Mouse (Mus musculus) heart, postnatal 0 days (tissue): Measurements from ENCODE around the gene Mast4. TPM values are rescaled to one million over a fixed set of nuclear protein-coding genes. Genes with fewer than 3 reads are reported as not detected.

Source experiments
- ATAC-seq: fragments of 200-750 bp; cut with Nextera tagmentation; 2 replicates; pipeline ENCODE4 v1.8.0; 2017; ENCODE audit warnings: low read depth, moderate number of reproducible peaks, moderate library complexity; ENCODE audit not compliant: insufficient read depth
- DNase-seq: peaks from one replicate; pipeline ENCODE4 v3.0.0-alpha.2; 2016; ENCODE audit warnings: low spot score
- H3K27ac ChIP-seq: fragments of 300-500 bp; sonication (generic); 2 replicates; pipeline ENCODE4 v1.5.1; 2014; ENCODE audit warnings: low read depth, mild to moderate bottlenecking
- H3K27me3 ChIP-seq: fragments of 300-500 bp; sonication (generic); 2 replicates; pipeline ENCODE4 v1.6.1; 2014; ENCODE audit warnings: low read length, mixed read lengths; ENCODE audit not compliant: control insufficient read depth, insufficient read depth
- H3K36me3 ChIP-seq: fragments of 300-500 bp; sonication (generic); replicated peaks from 2 replicates; pipeline ENCODE4 v1.6.1; 2014; ENCODE audit warnings: low read length, mixed read lengths; ENCODE audit not compliant: control insufficient read depth, insufficient read depth
- H3K4me1 ChIP-seq: fragments of 300-500 bp; sonication (generic); 2 replicates; pipeline ENCODE4 v1.6.1; 2014; ENCODE audit warnings: antibody characterized with exemption; ENCODE audit not compliant: control insufficient read depth, insufficient read depth
- H3K4me2 ChIP-seq: fragments of 300-500 bp; sonication (generic); 2 replicates; pipeline ENCODE4 v1.6.1; 2014; ENCODE audit warnings: low read depth, mild to moderate bottlenecking, low read length, moderate library complexity
- H3K4me3 ChIP-seq: fragments of 300-500 bp; sonication (generic); 2 replicates; pipeline ENCODE4 v1.5.1; 2014; ENCODE audit warnings: low read depth, low read length
- H3K9ac ChIP-seq: fragments of 300-500 bp; sonication (generic); replicated peaks from 2 replicates; pipeline ENCODE4 v1.6.1; 2014; ENCODE audit warnings: low read depth, low read length, mixed read lengths
- H3K9me3 ChIP-seq: fragments of 300-500 bp; sonication (generic); replicated peaks from 2 replicates; pipeline ENCODE4 v1.6.1; 2016; ENCODE audit warnings: low read length; ENCODE audit not compliant: control insufficient read depth
- CTCF ChIP-seq: IDR thresholded peaks from 2 replicates; pipeline ENCODE4 v1.5.1; 2016; ENCODE audit warnings: antibody characterized with exemption, control low read depth, low read depth
- EP300 ChIP-seq: IDR thresholded peaks from 2 replicates; pipeline ENCODE4 v1.6.1; 2016; ENCODE audit warnings: antibody characterized with exemption, low read depth
- WGBS: fragments of 180-500 bp; shearing (Covaris S2); extraction: QIAGEN DNeasy Blood & Tissue Kit; methylation state at CpG from one replicate; pipeline ENCODE4 v1.1.7; 2014; 5-methylcytosine and 5-hydroxymethylcytosine counted together
- polyA plus RNA-seq: library from polyadenylated mRNA; unstranded; fragments of >200 nt; fragmentation: Nextera tagmentation; extraction: Ambion mirVana; gene quantifications from 2 replicates; pipeline ENCODE4 v1.2.1, GENCODE M21; 2015
- total RNA-seq: library from RNA; depleted of rRNA; stranded (reverse); fragments of >200 nt; gene quantifications from 2 replicates; pipeline ENCODE4 v1.2.3, GENCODE M21; 2014; ENCODE audit warnings: low replicate concordance

Mast4 gene
- total and polyA plus RNA-seq, 2 experiments from 2014 or later, result 26.7 to 35.5 TPM

- ATAC-seq (no peak), DNase-seq (no peak)
- 0 out of 2 replicates have a peak, but pooled peaks cover 13% of the 10 kb centered on the region for H3K4me1 ChIP-seq
- no peaks in the 10 kb centered on the region for H3K36me3 ChIP-seq
- H3K4me2 ChIP-seq, result no peak overlapping the region
- no peaks in the 10 kb centered on the region for H3K27me3 ChIP-seq
- WGBS, result 77% methylated on average over 2 of the region's 2 CpGs
- H3K4me3 ChIP-seq, result no peak overlapping the region
- TF ChIP-seq CTCF (no peak), EP300 (no peak)
- H3K9ac ChIP-seq, result no peak overlapping the region
- H3K27ac ChIP-seq, result no peak overlapping the region
- no peaks in the 10 kb centered on the region for H3K9me3 ChIP-seq
These were observed 391.7 kb downstream of the Mast4 start for GRCm38 (mm10) chr13:102942557-102942956.

GRCm38 (mm10) chr13:102940476-102940875, 393.8 kb downstream of the Mast4 start:
- ATAC-seq (no peak), DNase-seq (no peak)
- Histone ChIP-seq H3K4me3 (no peak overlapping the region), H3K9ac (no peak overlapping the region), H3K4me1 (peaks cover 19% of the 10 kb centered on the region), H3K4me2 (no peak overlapping the region), H3K9me3 (no peaks in the 10 kb centered on the region), H3K36me3 (no peaks in the 10 kb centered on the region), H3K27ac (no peak overlapping the region), H3K27me3 (no peaks in the 10 kb centered on the region)
- no peak for TF ChIP-seq EP300
- TF ChIP-seq CTCF, result no peak
- 80% methylated on average over 6 of the region's 6 CpGs for WGBS

- Histone ChIP-seq H3K27ac (peak overlapping the region; percentile 73), H3K9me3 (no peaks in the 10 kb centered on the region), H3K9ac (no peak overlapping the region), H3K27me3 (no peaks in the 10 kb centered on the region), H3K4me2 (no peak overlapping the region), H3K4me1 (peaks cover 24% of the 10 kb centered on the region), H3K4me3 (no peak overlapping the region), H3K36me3 (no peaks in the 10 kb centered on the region)
- TF ChIP-seq CTCF (no peak), EP300 (no peak)
- ATAC-seq (peak; percentile 14; the same call in 1 of the 2 replicates), DNase-seq (no peak)
- 100% methylated on average over 2 of the region's 2 CpGs for WGBS
These were observed 398.1 kb downstream of the Mast4 start for GRCm38 (mm10) chr13:102936233-102936632.

GRCm38 (mm10) chr13:102935788-102936187, 398.5 kb downstream of the Mast4 start:
- H3K9me3 ChIP-seq, result no peaks in the 10 kb centered on the region
- peak; percentile 75; the same call in 1 of the 2 replicates for ATAC-seq
- H3K27me3 ChIP-seq, result no peaks in the 10 kb centered on the region
- WGBS, result 31% methylated on average over 3 of the region's 3 CpGs
- no peak overlapping the region for H3K4me2 ChIP-seq
- peaks cover 24% of the 10 kb centered on the region for H3K4me1 ChIP-seq
- no peak for DNase-seq
- no peak overlapping the region for H3K4me3 ChIP-seq
- no peaks in the 10 kb centered on the region for H3K36me3 ChIP-seq
- no peak overlapping the region for H3K9ac ChIP-seq
- H3K27ac ChIP-seq, result peak overlapping the region; percentile 73
- TF ChIP-seq CTCF, result no peak
- TF ChIP-seq EP300, result no peak

GRCm38 (mm10) chr13:102933702-102934101, 400.6 kb downstream of the Mast4 start:
- H3K4me2 ChIP-seq, result no peak overlapping the region
- no peak overlapping the region for H3K4me3 ChIP-seq
- peak overlapping the region; percentile 12; the same call in 1 of the 2 replicates for H3K27ac ChIP-seq
- H3K4me1 ChIP-seq, result peaks cover 19% of the 10 kb centered on the region
- TF ChIP-seq CTCF (no peak), EP300 (no peak)
- H3K36me3 ChIP-seq, result no peaks in the 10 kb centered on the region
- no peak for DNase-seq
- 59% methylated on average over 5 of the region's 5 CpGs for WGBS
- H3K27me3 ChIP-seq, result no peaks in the 10 kb centered on the region
- ATAC-seq, result peak; percentile 41; the same call in 1 of the 2 replicates
- H3K9me3 ChIP-seq, result no peaks in the 10 kb centered on the region
- no peak overlapping the region for H3K9ac ChIP-seq

- no peaks in the 10 kb centered on the region for H3K27me3 ChIP-seq
- H3K27ac ChIP-seq, result no peak overlapping the region
- H3K4me1 ChIP-seq, result peaks cover 19% of the 10 kb centered on the region
- TF ChIP-seq CTCF (no peak), EP300 (no peak)
- no peak for DNase-seq
- no peak overlapping the region for H3K4me3 ChIP-seq
- 63% methylated on average over 9 of the region's 9 CpGs for WGBS
- H3K36me3 ChIP-seq, result no peaks in the 10 kb centered on the region
- no peak overlapping the region for H3K4me2 ChIP-seq
- no peak for ATAC-seq
- no peaks in the 10 kb centered on the region for H3K9me3 ChIP-seq
- no peak overlapping the region for H3K9ac ChIP-seq
These were observed 401.9 kb downstream of the Mast4 start for GRCm38 (mm10) chr13:102932434-102932833.
